13 mouse cellular contexts compared by ENCODE assay signal in the genomic region with DNA sequence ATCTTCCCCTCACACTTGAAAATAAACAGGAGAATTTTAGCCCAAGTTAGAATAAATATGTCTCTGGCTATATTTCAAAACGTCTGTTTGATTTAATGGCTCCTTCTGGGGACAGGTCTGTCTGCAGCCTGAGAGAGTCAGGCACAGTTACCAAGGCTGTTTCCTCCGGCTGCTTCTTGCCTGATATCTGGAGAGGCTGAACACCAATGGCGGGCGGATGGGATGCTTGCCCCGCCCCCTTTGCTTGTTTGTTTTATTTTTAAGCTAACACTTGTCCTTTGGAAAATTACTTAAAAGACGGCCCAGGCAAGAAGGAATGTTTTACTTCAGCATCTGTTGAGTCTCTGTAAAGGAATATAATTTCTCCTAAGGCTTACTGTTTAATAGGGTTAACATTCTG. TPM values are rescaled to one million over a fixed set of nuclear protein-coding genes. Genes with fewer than 3 reads are reported as not detected.
DNase-seq lines count a peak whose midpoint lies in the region; ATAC-seq lines count a peak whose summit lies in the region.
"Had no signal": no experiment of that assay in that cellular context is flagged by ENCODE, and none has a peak within 500 bp of the region (broad histone marks: within the 10 kb centered on the region; RNA-seq: fewer than 3 reads in every experiment).

No protein-coding gene starts in this region.

- no peak overlapping the region for H3K4me2 ChIP-seq in heart, embryonic 12.5 days
- no peak overlapping the region for H3K4me2 ChIP-seq in midbrain, embryonic 11.5 days
- no peak overlapping the region for H3K4me2 ChIP-seq in midbrain, embryonic 16.5 days (ENCODE audit: low read length)
- no peak overlapping the region for H3K4me2 ChIP-seq in lung, embryonic 16.5 days (ENCODE audit: low read depth, low read length)

- peaks cover 35% of the 10 kb centered on the region for H3K4me1 ChIP-seq in heart, embryonic 12.5 days (replicated peaks)
- H3K4me1 ChIP-seq in midbrain, embryonic 11.5 days (ENCODE audit: control insufficient read depth, insufficient read depth, low read length) = no peaks in the 10 kb centered on the region
- no peaks in the 10 kb centered on the region for H3K4me1 ChIP-seq in midbrain, embryonic 16.5 days (ENCODE audit: control insufficient read depth, insufficient read depth, low read length)
- H3K4me1 ChIP-seq in lung, embryonic 16.5 days (replicated peaks; ENCODE audit: control insufficient read depth, insufficient read depth, low read length) = 0 out of 2 replicates have a peak, but pooled peaks cover 13% of the 10 kb centered on the region
- H3K4me1 ChIP-seq: hindbrain, embryonic 10.5 days had no signal

- WGBS in heart, embryonic 12.5 days = 16% methylated on average over 6 of the region's 6 CpGs
- 76% methylated on average over 6 of the region's 6 CpGs for WGBS in midbrain, embryonic 11.5 days
- WGBS in midbrain, embryonic 16.5 days = 74% methylated on average over 6 of the region's 6 CpGs
- 9% methylated on average over 6 of the region's 6 CpGs for WGBS in lung, embryonic 16.5 days

- H3K27ac ChIP-seq in heart, embryonic 12.5 days (ENCODE audit: poor library complexity, severe bottlenecking) = peak overlapping the region; percentile 39; the same call in 1 of the 2 replicates
- H3K27ac ChIP-seq in midbrain, embryonic 11.5 days (ENCODE audit: low read depth, low read length) = no peak overlapping the region
- H3K27ac ChIP-seq in midbrain, embryonic 16.5 days (ENCODE audit: low read length) = no peak overlapping the region
- H3K27ac ChIP-seq in lung, embryonic 16.5 days (ENCODE audit: low read length) = 0 out of 2 replicates have a peak overlapping the region, but pooled peaks have one; percentile 42
- H3K27ac ChIP-seq: hindbrain, embryonic 10.5 days had no signal

- no peaks in the 10 kb centered on the region for H3K36me3 ChIP-seq in heart, embryonic 12.5 days
- H3K36me3 ChIP-seq in midbrain, embryonic 11.5 days (ENCODE audit: control insufficient read depth, insufficient read depth, low read length) = no peaks in the 10 kb centered on the region
- H3K36me3 ChIP-seq in midbrain, embryonic 16.5 days (ENCODE audit: control insufficient read depth, insufficient read depth, low read length) = no peaks in the 10 kb centered on the region
- no peaks in the 10 kb centered on the region for H3K36me3 ChIP-seq in lung, embryonic 16.5 days (ENCODE audit: control insufficient read depth, insufficient read depth, low read length)
- H3K36me3 ChIP-seq: hindbrain, embryonic 10.5 days had no signal

- H3K9ac ChIP-seq in heart, embryonic 12.5 days = no peak overlapping the region
- H3K9ac ChIP-seq in midbrain, embryonic 11.5 days (ENCODE audit: low read length) = no peak overlapping the region
- H3K9ac ChIP-seq in midbrain, embryonic 16.5 days (ENCODE audit: low read depth, low read length) = no peak overlapping the region
- no peak overlapping the region for H3K9ac ChIP-seq in lung, embryonic 16.5 days (ENCODE audit: low read length)

- no peak for ATAC-seq in heart, embryonic 12.5 days (ENCODE audit: insufficient number of reproducible peaks, low FRiP score)
- no peak for ATAC-seq in midbrain, embryonic 11.5 days (ENCODE audit: low FRiP score)
- ATAC-seq in midbrain, embryonic 16.5 days = no peak
- ATAC-seq in lung, embryonic 16.5 days (ENCODE audit: low read depth) = peak; percentile 59; the same call in 1 of the 2 replicates
- ATAC-seq in megakaryocyte progenitor cell, adult 5-6 weeks (replicated peaks; ENCODE audit: poor library complexity) = no peak
- ATAC-seq: activated CD4-positive, CD25-positive, alpha-beta regulatory T cell, adult 4 months had no signal

- intact Hi-C loops in heart, postnatal 36 days (cut with DNase I) = no loop called here

- no peaks in the 10 kb centered on the region for H3K27me3 ChIP-seq in heart, embryonic 12.5 days (replicated peaks)
- H3K27me3 ChIP-seq in midbrain, embryonic 11.5 days (ENCODE audit: control insufficient read depth, insufficient read depth, low read length) = no peaks in the 10 kb centered on the region
- no peaks in the 10 kb centered on the region for H3K27me3 ChIP-seq in midbrain, embryonic 16.5 days (ENCODE audit: control insufficient read depth, insufficient read depth, low read depth, low read length)
- H3K27me3 ChIP-seq in lung, embryonic 16.5 days (ENCODE audit: control insufficient read depth, insufficient read depth, low read depth, low read length) = no peaks in the 10 kb centered on the region

- H3K4me3 ChIP-seq in heart, embryonic 12.5 days = no peak overlapping the region
- H3K4me3 ChIP-seq in midbrain, embryonic 11.5 days (ENCODE audit: low read depth, low read length) = no peak overlapping the region
- H3K4me3 ChIP-seq in midbrain, embryonic 16.5 days (ENCODE audit: low read depth, low read length) = no peak overlapping the region
- no peak overlapping the region for H3K4me3 ChIP-seq in lung, embryonic 16.5 days (ENCODE audit: low read length)
- H3K4me3 ChIP-seq: hindbrain, embryonic 10.5 days had no signal

- DNase-seq in heart, postnatal 36 days = no peak
- peak; percentile 81 for DNase-seq in midbrain, embryonic 11.5 days (ENCODE audit: low spot score, missing footprints)
- DNase-seq in frontal cortex, adult 2 months (ENCODE audit: extremely low spot score in 1 of 2, low spot score in 1 of 2) = no peak
- DNase-seq: cerebellum, adult 2 months; liver had no signal

- H3K9me3 ChIP-seq in heart, embryonic 12.5 days (replicated peaks) = no peaks in the 10 kb centered on the region
- H3K9me3 ChIP-seq in midbrain, embryonic 11.5 days (ENCODE audit: control insufficient read depth, low read length) = no peaks in the 10 kb centered on the region
- H3K9me3 ChIP-seq in midbrain, embryonic 16.5 days (replicated peaks; ENCODE audit: control insufficient read depth, low read length, poor library complexity, severe bottlenecking) = no peaks in the 10 kb centered on the region
- H3K9me3 ChIP-seq in lung, embryonic 16.5 days (ENCODE audit: control insufficient read depth, low read length) = no peaks in the 10 kb centered on the region
- H3K9me3 ChIP-seq: hindbrain, embryonic 10.5 days had no signal

RNA-seq across cellular contexts. Expression of a gene that starts 50.1 kb away (rescaled TPM):
- polyA plus RNA-seq in heart, embryonic 12.5 days (2016; fragmentation: Nextera tagmentation; extraction: Ambion mirVana) = 16.5 and 17.9 TPM in 2 replicates
- 10 to 100 TPM; 56.0 to 58.2 TPM for total RNA-seq in heart, postnatal 36 days (2021)
- 2.7 and 2.8 TPM in 2 replicates for polyA plus RNA-seq in midbrain, embryonic 11.5 days (2014; fragmentation: Nextera tagmentation; extraction: Ambion mirVana)
- 4.5 and 5.0 TPM in 2 replicates for polyA plus RNA-seq in midbrain, embryonic 16.5 days (2015; fragmentation: Nextera tagmentation; extraction: Ambion mirVana)
- 6.2 and 6.6 TPM in 2 replicates for polyA plus RNA-seq in lung, embryonic 16.5 days (2015; fragmentation: Nextera tagmentation; extraction: Ambion mirVana)
- polyA plus RNA-seq in frontal cortex, adult 2 months (2012; rRNA removed) = 12.7 and 13.3 TPM in 2 replicates
- total RNA-seq in megakaryocyte progenitor cell, adult 5-6 weeks (2015) = 0.15 TPM in 1 of 2 replicates, not detected in the other
- total RNA-seq in megakaryocyte progenitor cell, adult 5-6 weeks (2017) = 0.10 TPM in 1 of 2 replicates, not detected in the other
- total RNA-seq: megakaryocyte, adult 5-6 weeks; neutrophil, adult 5-6 weeks had no signal

Comparison
In these comparisons a context has a peak if more than half of its experiments do, and no peak if none do; other contexts are left out.
1. H3K27ac ChIP-seq: peak in heart, embryonic 12.5 days (single experiment) and lung, embryonic 16.5 days (single experiment); none in midbrain, embryonic 11.5 days (single experiment) and midbrain, embryonic 16.5 days (single experiment).